Mouse (Mus musculus): ENCODE measurements at regions not wholly inside any gene's neighbourhood (a gene's known extent, or its start where the extent isn't known, plus 50 kb on each side); places are given as distances from the start of the nearest gene placed in this dataset.
"Not testable (repeated sequence)": the region's sequence is repeated elsewhere in the genome, so short reads cannot be mapped to it uniquely, and the experiment has no call there.

GRCm38 (mm10) chr13:42000966-42001365 lies 50.9 kb upstream of the Hivep1 start:
- DNase-seq, result no peak

GRCm38 (mm10) chr13:41997883-41998282 lies 53.9 kb upstream of the Hivep1 start:
- no peak for DNase-seq

GRCm38 (mm10) chr13:41994126-41994525 lies 57.7 kb upstream of the Hivep1 start:
- DNase-seq, result no peak

GRCm38 (mm10) chr13:41975918-41976317 lies 75.9 kb upstream of the Hivep1 start:
- no peak for DNase-seq

GRCm38 (mm10) chr13:41962915-41963314 lies 88.9 kb upstream of the Hivep1 start:
- no peak for DNase-seq

GRCm38 (mm10) chr13:41960960-41961359 lies 90.9 kb upstream of the Hivep1 start:
- not testable (repeated sequence) for DNase-seq

GRCm38 (mm10) chr13:41957932-41958331 lies 93.9 kb upstream of the Hivep1 start:
- no peak for DNase-seq

- no peak for DNase-seq
Observed at GRCm38 (mm10) chr13:41955884-41956283, 95.9 kb upstream of the Hivep1 start.

- no peak for DNase-seq
Observed at GRCm38 (mm10) chr13:41955198-41955597, 96.6 kb upstream of the Hivep1 start.

GRCm38 (mm10) chr13:41952453-41952852 lies 99.4 kb upstream of the Hivep1 start:
- DNase-seq, result no peak

- no peak for DNase-seq
Observed at GRCm38 (mm10) chr13:41948241-41948640, 100.8 kb upstream of the Adtrp start.

GRCm38 (mm10) chr13:41932313-41933100 lies 85.0 kb upstream of the Adtrp start:
- DNase-seq, result peak; percentile 18

GRCm38 (mm10) chr13:41929768-41930167 lies 82.3 kb upstream of the Adtrp start:
- no peak for DNase-seq

- DNase-seq, result not testable (repeated sequence)
Observed at GRCm38 (mm10) chr13:41925851-41926250, 78.4 kb upstream of the Adtrp start.

- DNase-seq, result no peak
Observed at GRCm38 (mm10) chr13:41925211-41925610, 77.7 kb upstream of the Adtrp start.

GRCm38 (mm10) chr13:41921178-41921577 lies 73.7 kb upstream of the Adtrp start:
- DNase-seq, result no peak

GRCm38 (mm10) chr13:41918525-41918924 lies 71.0 kb upstream of the Adtrp start:
- no peak for DNase-seq

GRCm38 (mm10) chr13:41915816-41916215 lies 68.3 kb upstream of the Adtrp start:
- DNase-seq, result not testable (repeated sequence)

GRCm38 (mm10) chr13:41910736-41911135 lies 63.3 kb upstream of the Adtrp start:
- DNase-seq, result no peak

- DNase-seq, result no peak
Observed at GRCm38 (mm10) chr13:41910236-41910635, 62.8 kb upstream of the Adtrp start.

- no peak for DNase-seq
Observed at GRCm38 (mm10) chr13:41907027-41907426, 59.5 kb upstream of the Adtrp start.

- DNase-seq, result peak; percentile 16
Observed at GRCm38 (mm10) chr13:41903286-41903685, 55.8 kb upstream of the Adtrp start.

- no peak for DNase-seq
Observed at GRCm38 (mm10) chr13:41899837-41900463, 52.5 kb upstream of the Adtrp start.

GRCm38 (mm10) chr13:41899281-41899680 lies 51.8 kb upstream of the Adtrp start:
- DNase-seq, result no peak

Measured in right cerebral cortex, adult 18-20 months (tissue).